Mouse (Mus musculus) myocyte (in vitro differentiated cells): Measurements from ENCODE around the gene Ccl9.

Experiments used
- MAX ChIP-seq: IDR thresholded peaks from one replicate; pipeline ENCODE4 v1.6.1; 2011; ENCODE audit warnings: low read depth, mild to moderate bottlenecking, control low read depth
- POLR2A ChIP-seq: IDR thresholded peaks from one replicate; pipeline ENCODE4 v1.6.1; 2011; ENCODE audit warnings: low read depth, mild to moderate bottlenecking, control low read depth, moderate library complexity; ENCODE audit not compliant: insufficient read length
- TCF12 ChIP-seq: IDR thresholded peaks from one replicate; pipeline ENCODE4 v1.6.1; 2011; ENCODE audit warnings: mild to moderate bottlenecking, control low read depth; ENCODE audit not compliant: poor library complexity, insufficient read depth, severe bottlenecking
- USF1 ChIP-seq: IDR thresholded peaks from one replicate; pipeline ENCODE4 v1.6.1; 2011; ENCODE audit warnings: low read depth, mild to moderate bottlenecking, control low read depth, moderate library complexity

DNA sequence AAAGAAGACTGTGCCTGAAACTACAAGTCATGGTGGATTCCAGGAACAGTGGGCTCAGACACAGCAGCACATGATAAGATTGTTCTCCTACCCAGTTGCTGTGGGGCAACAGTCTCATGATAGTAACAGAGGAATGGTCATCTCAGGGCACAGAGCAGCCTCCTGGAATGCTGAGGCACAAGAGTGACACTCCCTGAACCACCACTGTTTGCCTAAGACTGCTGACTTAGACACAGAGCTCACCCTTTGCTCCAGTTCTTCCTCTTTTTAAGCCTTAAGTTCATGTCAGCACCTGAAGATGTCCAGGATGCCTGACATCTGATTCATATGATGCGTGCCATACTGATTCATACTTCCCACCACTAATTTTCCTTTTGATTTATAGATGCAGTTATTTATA, 38.1 kb upstream of the Ccl9 start:
- no peak for TF ChIP-seq USF1
- no peak for TF ChIP-seq MAX
- TF ChIP-seq POLR2A: no peak
- no peak for TF ChIP-seq TCF12
